9 mouse cellular contexts compared by ENCODE assay signal in the genomic region with DNA sequence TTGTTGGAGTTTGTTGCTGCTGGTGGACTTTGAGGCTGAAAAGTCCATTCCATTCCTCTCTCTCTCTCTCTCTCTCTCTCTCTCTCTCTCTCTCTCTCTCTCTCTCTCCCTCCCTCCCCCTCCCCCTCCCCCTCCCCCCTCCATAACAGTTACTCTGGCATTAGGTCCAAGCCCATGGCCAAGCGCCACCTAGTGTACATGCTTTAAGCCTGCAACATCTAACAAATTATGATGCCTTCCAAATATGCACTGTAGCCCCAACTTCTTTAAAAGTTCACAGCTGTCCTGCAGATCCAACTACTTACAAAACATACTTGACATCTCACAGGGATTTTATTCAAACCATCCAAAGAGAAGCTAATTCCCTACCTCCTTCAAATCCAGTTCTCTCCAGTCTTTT. TPM values are rescaled to one million over a fixed set of nuclear protein-coding genes. Genes with fewer than 3 reads are reported as not detected.
DNase-seq lines count a peak whose midpoint lies in the region; ATAC-seq lines count a peak whose summit lies in the region.
"Had no signal": no experiment of that assay in that cellular context is flagged by ENCODE, and none has a peak within 500 bp of the region (broad histone marks: within the 10 kb centered on the region; RNA-seq: fewer than 3 reads in every experiment).

No protein-coding gene starts in this region.

- H3K4me3 ChIP-seq in heart, embryonic 10.5 days, result no peak overlapping the region
- H3K4me3 ChIP-seq: neural tube, embryonic 13.5 days had no signal

- intact Hi-C loops in heart, postnatal 25 days (cut with DNase I), result loop anchor here (2.0 to 5.0 kb wide), 3 partner anchors 101 to 203 kb away; no protein-coding TSS in a partner anchor

- H3K4me1 ChIP-seq in heart, embryonic 10.5 days, result peaks cover 29% of the 10 kb centered on the region

- H3K27ac ChIP-seq in heart, embryonic 10.5 days, result peak overlapping the region; percentile 85; the same call in 1 of the 2 replicates
- H3K27ac ChIP-seq: neural tube, embryonic 13.5 days had no signal

- peak; percentile 43 for ATAC-seq in granulocyte monocyte progenitor cell, adult 5-6 weeks (replicated peaks; ENCODE audit: poor library complexity, severe bottlenecking)

- no peak for DNase-seq in heart, embryonic 10.5 days (ENCODE audit: low spot score)
- DNase-seq in heart, postnatal 25 days (ENCODE audit: low spot score), result no peak
- peak; percentile 44 for DNase-seq in right cerebral cortex, postnatal 14 days
- DNase-seq in right cerebral cortex, postnatal 25 days, result no peak
- peak; percentile 9 to 25 for DNase-seq in thymus, postnatal 36 days
- no peak for DNase-seq in layer of hippocampus, postnatal 36 days
- no peak for DNase-seq in adrenal gland, adult 18-20 months (ENCODE audit: low spot score in 2 of 2)

- H3K27me3 ChIP-seq in heart, embryonic 10.5 days (ENCODE audit: insufficient read depth, poor library complexity, severe bottlenecking), result no peaks in the 10 kb centered on the region
- H3K27me3 ChIP-seq: neural tube, embryonic 13.5 days had no signal

- H3K36me3 ChIP-seq in heart, embryonic 10.5 days, result peaks cover 24% of the 10 kb centered on the region

- 32% methylated on average over 1 of the region's 1 CpGs for WGBS in heart, embryonic 10.5 days

- no peaks in the 10 kb centered on the region for H3K9me3 ChIP-seq in heart, embryonic 10.5 days
- H3K9me3 ChIP-seq: neural tube, embryonic 13.5 days had no signal

RNA-seq across cellular contexts. Expression of a gene that starts 14.1 kb away (rescaled TPM):
- polyA plus RNA-seq in heart, embryonic 10.5 days (2016; fragmentation: Nextera tagmentation; extraction: Ambion mirVana), result 9.2 TPM in 2 replicates
- total RNA-seq in heart, postnatal 25 days (2021), result 10 to 100 TPM; 20.8 to 27.2 TPM
- 1.1 and 7.2 TPM in 2 replicates for total RNA-seq in granulocyte monocyte progenitor cell, adult 5-6 weeks (2014; fragmentation: Nextera tagmentation)
- 0.26 and 2.3 TPM in 2 replicates for total RNA-seq in granulocyte monocyte progenitor cell, adult 5-6 weeks (2017)
- 10 to 100 TPM; 56.4 to 60.6 TPM for total RNA-seq in layer of hippocampus, postnatal 36 days (2021)
- 10 to 100 TPM in 1 of 2 experiments, 1 to 10 TPM in 1; 7.9 to 16.6 TPM for total RNA-seq in adrenal gland, adult 18-20 months (2021)

Comparison
In these comparisons a context has a peak if more than half of its experiments do, and no peak if none do; other contexts are left out.
1. DNase-seq: peak in right cerebral cortex, postnatal 14 days (single experiment) and thymus, postnatal 36 days (2 of 2); none in heart, embryonic 10.5 days (single experiment), heart, postnatal 25 days (single experiment), right cerebral cortex, postnatal 25 days (single experiment), layer of hippocampus, postnatal 36 days (0 of 2) and adrenal gland, adult 18-20 months (0 of 2).